Mouse (Mus musculus): ENCODE measurements around the gene Mcemp1. TPM values are rescaled to one million over a fixed set of nuclear protein-coding genes. Genes with fewer than 3 reads are reported as not detected.
A peak's percentile ranks its signal among the peaks of the same experiment; 100 is the strongest.

The Mcemp1 gene
- total RNA-seq, 2 experiments from 2014 or later: 0.32 TPM; not detected in 1

DNA sequence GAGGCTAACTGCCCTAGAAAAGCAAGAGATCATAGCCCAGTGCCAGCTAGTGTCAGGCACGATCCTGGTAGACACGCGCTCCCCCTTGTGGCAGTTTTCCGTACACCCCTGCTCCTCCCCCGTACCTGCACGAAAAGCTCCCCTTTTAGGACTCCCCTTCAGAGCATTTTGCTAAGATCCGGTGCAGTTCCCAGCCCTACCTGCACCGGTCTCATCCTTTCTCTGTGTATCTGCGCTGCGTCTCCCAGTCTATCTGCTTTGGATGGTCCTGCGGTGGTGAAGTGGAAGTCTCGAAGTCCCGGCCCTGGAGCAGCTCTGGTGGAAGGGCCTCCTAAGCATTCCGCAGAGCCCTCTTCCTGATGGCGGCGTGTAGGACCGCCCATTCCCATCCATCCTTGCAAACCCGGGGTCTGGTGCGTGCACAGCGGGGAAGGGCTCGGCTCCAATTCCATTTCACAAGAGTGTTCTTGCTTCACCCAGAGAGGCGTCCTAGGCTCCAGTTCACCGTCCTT is 6.5 kb downstream of the Mcemp1 start, which contains the start of gene Fcor:
Gene Fcor, minus strand, starts transcription at position 383 of the 512 bp plus-strand sequence.
- DNase-seq (ENCODE audit: low spot score in 2 of 2): peak; percentile 83 to 87

DNA sequence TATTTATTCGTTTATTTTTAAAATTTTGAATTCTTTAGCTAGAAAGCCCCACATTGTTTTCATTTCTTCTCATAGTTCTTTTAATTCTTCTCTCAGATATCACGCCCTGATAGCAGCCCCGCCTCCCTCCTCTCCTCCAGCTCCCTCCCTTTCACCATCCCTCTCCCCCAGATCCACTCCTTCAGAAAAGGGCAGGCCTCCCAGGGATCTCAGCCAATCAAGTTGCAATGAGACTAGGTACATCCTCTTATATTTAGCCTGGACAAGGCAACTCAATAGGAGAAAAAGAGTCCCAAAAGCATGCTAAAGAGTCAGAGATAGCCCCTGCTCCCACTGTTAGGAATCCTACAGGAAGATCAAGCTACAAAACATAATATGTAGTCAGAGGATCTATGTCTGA is 9.1 kb downstream of the Mcemp1 start:
- no peak for DNase-seq (ENCODE audit: low spot score in 2 of 2)

DNA sequence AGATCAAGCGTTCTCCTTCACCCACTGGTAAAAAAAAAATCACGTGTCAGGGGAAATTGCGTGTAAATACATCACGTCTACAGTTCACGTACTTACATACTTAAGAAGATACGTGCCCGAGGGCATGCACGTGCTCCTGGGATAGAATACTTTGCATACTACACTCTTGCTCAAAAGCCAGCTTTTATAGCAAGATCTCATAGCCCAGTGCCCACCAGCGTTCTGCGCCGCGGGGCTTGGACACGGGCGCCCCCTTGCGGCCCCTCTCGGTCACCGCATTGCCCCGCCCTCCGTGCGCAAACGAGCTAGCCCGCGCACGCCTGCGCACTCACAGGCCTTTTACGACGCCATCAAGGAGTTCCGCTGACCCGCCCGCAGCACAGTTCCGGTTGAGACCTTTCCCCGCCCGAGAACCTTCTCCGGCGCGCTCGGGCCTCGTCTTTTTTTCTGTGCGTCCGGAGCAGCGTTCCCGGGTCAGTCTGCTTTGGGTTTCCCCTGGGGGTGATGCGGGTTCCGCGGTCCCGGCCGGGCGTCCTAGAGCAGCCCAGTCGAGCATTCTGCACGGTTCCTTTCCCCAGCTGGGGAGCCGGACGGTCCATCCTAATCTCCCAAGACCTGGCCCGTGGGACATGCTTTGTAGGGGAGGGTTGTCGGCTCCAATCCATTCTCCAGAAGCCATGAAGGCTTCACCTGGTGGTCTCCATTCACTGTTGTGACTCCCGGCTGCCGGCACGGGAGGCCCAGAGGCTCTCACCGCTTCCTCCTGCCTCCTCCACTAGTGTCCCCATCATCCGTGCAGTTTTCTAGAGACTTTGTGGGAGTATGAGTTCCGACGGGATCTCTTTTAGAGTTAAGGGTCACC is 10.8 kb downstream of the Mcemp1 start, which contains the start of gene Trappc5:
Gene Trappc5, plus strand, starts transcription at position 169 of the 862 bp plus-strand sequence.
- DNase-seq (ENCODE audit: low spot score in 2 of 2): peak; percentile 95

DNA sequence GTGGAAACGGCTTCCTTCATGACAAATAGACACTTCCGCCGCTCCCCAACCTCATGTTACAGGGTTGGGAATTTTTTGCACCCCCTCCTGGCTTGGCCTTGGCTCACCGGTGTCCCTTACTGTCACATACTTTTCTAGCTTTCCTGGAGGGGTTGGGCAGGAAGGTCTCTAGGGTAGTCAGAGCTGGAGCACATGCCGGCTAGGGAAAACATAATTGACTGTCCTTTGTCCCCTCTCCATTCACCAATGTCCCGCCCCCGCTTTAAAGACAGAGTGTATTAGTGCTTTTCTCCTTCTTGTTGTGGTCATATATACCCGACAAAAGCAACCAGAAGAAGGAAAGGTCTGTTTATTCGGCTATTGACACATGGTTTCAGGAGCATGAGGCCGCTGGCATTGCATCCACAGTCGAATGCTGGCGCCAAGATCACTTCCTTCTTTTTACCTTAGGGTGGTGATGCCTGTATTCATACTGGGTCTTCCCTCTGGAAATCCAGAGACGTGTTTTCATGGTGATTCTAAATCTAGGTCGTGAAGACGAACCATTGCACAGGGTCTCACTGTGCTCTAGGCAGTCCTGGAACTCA is 11.5 kb downstream of the Mcemp1 start:
- peak in 1 of 2 experiments; percentile 14 for DNase-seq (ENCODE audit: low spot score in 2 of 2)

DNA sequence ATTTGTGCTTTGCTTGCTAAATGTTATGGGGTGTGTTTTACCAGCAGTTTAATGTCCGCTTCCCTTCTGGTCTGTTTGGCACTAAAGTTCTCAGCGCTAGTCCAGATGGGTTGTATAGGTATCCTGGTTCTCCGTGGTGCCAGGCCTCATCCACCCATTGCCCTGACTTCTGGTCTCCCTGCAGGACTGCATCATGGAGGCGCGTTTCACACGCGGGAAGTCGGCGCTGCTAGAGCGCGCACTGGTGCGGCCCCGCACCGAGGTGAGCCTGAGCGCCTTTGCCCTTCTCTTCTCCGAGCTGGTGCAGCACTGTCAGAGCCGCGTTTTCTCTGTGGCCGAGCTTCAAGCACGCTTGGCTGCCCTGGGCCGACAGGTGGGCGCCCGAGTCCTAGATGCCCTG is 13.3 kb downstream of the Mcemp1 start:
- no peak for DNase-seq (ENCODE audit: low spot score in 2 of 2)

DNA sequence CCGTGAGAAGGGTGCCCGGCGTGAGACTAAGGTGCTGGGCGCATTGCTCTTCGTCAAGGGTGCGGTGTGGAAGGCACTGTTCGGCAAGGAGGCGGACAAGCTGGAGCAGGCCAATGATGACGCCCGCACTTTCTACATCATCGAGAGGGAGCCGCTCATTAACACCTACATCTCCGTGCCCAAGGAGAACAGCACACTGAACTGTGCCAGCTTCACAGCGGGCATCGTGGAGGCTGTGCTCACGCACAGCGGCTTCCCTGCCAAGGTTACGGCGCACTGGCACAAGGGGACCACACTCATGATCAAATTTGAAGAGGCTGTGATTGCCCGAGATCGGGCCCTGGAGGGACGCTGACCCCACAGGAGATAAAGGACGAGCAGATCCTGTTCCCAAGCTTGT is 13.7 kb downstream of the Mcemp1 start:
- DNase-seq (ENCODE audit: low spot score in 2 of 2): no peak

DNA sequence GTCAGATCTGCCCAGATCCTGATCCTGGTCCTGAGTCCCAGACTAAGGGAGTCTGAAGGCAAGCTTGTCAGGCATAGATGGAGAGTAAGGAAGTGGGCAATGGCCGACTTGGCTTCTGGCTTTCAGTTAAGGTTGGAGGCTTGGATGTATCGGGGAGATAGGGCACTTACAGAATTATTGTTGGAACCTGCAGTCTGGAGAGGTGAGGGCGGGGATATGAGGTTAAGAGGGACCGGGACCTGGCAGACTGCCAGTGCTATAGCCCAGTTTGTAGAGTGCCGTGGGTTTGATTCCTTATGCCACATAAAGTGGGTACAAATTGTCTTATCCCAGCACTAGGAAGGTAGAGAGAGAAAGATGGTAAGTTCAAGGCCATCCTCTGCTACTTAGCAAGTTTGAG is 14.1 kb downstream of the Mcemp1 start:
- no peak for DNase-seq (ENCODE audit: low spot score in 2 of 2)

DNA sequence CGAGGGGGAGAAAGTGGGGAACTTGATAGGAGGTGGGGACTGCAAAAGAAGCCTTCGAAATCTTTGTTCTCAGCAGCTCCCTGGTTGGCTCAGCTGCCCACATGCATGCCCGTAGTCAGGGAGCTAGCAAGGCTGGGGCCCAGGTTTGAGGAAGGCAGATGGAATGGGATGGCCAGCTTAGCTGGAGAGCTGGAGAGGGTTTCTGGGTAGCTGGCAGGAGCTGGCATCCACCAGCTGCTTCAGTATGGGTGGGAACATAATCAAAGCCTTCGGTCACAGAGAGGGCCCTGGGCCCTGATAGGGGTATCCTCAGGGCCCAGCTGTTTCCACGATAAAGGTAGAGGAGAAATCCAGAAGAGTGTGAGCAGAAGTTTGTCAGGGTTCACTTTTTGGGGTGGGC is 16.9 kb downstream of the Mcemp1 start:
- no peak for DNase-seq (ENCODE audit: low spot score in 2 of 2)

DNA sequence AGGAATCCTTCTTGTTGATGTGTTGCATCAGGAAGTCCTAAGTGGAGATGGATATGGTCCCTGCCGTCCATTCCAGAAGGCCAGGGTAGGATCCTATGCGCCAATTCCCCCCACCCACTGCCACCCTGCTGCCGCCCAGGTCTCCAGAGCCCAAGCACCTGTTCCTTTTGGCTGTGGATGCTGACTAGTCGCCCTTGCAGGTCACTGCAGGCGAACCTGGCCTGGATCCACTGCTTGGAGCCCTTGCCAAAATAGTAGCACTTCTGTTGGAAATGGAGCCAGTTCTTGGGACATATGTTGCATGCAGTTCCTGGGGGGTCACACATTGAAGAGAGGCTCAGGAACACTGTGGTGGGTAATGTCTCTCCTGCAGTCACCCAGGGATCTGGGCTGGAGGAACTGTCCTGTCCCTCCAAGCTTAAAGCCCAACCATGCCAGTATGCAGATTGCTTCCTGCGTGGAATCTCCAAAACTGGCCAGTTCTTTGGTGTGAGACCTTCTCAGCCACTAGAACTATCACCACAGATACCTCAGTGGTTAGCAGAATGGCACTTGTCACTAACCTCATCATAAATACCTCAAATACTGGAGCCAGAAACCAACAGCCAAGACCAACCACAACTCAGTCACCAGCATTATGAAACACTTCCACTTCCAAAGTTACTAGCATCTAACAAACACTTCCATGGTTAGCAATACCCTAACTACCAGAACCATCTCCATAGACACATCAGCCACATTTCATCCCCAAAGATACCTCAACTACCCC is 18.0 kb downstream of the Mcemp1 start:
- DNase-seq (ENCODE audit: low spot score in 2 of 2): no peak

DNA sequence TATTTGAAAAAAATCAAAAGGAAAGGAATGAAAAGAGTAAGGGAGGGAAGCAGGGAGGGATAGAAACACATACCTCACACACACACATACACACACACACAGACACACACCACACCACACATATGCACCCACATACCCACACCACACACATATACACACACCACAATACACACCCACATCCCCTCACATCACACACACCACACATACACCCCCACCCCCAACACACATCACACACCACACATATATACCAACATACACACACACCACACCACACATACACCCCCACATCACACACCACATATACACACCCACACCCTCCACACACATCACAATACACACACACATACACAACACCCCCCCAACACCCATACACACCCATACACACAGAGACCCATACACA is 19.0 kb downstream of the Mcemp1 start:
- no peak for DNase-seq (ENCODE audit: low spot score in 2 of 2)

DNA sequence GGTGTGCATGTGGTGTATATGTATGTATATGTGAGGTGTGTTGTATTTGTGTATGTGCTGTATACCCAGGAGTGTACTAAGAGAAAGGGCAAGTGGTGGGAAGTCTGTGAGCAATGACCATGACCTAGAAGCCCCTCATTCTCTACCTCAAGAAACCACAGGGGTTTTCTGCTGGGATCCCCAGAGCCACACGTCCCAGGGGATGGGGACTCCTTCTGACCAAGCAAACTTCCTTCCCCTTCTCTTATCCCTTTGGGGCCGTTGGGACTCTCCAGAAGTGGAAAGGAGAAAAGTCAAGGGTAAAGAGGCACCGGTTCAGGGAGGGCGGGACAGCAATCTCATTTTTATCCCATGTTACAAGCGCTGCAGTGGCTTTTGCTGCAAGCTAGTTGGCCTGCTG is 19.9 kb downstream of the Mcemp1 start:
- no peak for DNase-seq (ENCODE audit: low spot score in 2 of 2)

DNA sequence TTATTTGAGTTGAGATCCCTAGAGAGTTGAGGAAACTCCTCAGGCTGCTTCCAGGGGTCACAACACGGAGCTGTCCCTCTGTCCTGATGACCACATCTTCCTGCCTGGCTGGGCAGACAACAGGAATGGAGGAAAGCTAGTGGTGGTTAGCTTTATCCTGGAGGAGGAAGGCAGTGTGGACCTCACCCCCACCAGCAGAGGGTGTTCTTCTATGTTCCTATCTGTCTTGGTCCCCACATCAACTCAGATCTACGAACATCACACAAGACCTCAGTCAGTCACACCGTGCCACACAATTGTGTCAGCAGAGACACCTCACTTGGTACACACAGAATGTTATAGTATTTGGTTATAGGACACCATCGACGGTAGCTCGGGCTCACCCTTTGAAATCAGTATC is 22.0 kb downstream of the Mcemp1 start:
- DNase-seq (ENCODE audit: low spot score in 2 of 2): no peak

DNA sequence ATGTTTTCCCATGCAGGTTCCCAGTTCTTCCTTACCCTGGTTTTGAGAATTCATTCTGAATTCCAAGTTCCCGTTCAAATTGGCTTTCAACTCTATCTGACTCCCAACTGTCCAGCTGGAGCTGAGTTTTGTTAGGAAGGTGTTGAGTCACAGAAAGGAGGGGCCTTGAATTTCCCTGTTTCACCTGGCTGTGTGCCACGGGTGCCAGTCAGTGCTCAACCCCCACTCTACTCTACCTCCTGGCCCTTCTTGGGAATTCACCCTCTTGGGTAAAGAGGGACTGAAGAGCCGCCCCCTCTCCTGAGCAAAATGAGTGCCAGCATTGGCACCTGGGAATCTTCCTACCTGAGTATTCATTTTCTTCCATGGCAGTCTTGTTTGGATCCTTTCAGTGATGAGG is 25.2 kb downstream of the Mcemp1 start:
- no peak for DNase-seq (ENCODE audit: low spot score in 2 of 2)

DNA sequence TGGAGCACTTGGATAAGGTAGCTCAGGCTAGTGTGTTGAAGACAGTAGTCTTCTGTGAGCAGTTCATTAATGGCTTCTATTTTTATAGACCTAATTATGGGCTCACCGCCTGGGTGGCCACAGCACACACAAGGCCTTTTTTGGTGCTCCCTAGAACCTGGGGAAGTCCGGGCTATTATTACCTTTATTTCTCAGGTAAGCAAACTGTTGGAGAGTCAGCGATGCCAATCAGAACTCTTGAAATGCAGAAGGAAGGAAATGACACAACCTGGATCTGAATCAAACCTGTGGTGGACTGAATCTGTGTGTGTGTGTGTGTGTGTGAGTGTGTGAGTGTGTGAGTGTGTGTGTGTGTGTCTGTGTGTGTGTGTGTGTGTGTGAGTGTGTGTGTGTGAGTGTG is 28.6 kb downstream of the Mcemp1 start, which contains the start of gene Fcer2a:
Gene Fcer2a, minus strand, starts transcription at position 55 of the 400 bp plus-strand sequence.
- no peak for DNase-seq (ENCODE audit: low spot score in 2 of 2)

DNA sequence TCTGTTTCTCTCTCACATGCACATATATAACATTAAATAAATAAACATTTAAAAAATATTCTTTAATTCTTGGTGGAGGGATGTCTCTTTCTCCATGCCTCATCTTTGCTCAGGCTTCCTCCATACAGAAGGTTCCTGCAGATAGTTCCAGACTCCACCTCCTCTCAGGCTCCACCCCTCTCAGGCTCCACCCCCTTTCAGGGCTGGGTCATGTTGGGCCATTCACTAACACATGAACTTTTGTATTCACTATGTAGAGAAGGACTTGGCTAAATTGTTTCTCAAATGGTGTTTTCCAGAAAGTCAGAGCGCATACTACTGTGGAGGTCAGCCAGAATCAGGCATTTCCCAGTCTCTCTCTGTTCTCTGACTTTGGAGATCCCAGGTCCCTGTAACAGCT is 35.9 kb downstream of the Mcemp1 start:
- DNase-seq (ENCODE audit: low spot score in 2 of 2): no peak

DNA sequence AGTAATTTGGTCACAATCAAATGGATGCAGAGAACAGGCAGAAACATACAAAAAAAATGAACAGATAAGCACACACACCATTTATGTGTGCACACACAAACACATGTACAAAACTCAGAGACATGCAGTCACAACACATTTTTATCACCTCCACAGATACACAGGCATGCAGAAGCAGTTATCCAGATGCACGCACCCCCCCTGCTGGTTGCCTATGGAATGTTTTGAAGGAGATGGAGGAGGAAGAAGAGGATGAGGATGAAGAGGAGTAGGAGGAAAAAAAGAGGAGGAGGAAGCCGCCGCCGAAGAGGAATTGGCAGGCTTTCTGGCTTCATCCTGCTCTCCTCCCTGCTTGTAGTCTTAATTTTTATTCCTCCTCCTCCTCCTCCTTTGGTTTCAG is 40.2 kb downstream of the Mcemp1 start:
- no peak for DNase-seq (ENCODE audit: low spot score in 2 of 2)

DNA sequence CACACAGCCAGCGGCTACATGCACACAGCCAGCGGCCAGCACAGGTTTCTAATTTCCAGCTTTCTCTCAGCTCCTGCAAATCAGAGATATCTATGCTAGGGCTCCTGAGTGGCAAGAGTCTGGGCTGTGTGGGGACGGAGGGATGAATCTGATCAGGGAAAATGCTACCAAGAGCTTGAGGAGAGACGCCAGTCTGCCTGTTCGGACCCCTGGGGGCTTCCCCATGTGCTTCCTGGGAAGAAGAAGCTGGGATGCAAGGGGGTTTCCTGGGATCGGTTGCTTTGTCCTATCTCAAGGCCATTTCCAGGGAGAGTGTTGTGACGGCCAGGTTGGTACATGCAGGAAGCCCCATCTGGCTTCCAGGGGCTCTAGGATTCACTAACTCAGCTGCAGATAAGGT is 42.1 kb downstream of the Mcemp1 start:
- DNase-seq (ENCODE audit: low spot score in 2 of 2): no peak

DNA sequence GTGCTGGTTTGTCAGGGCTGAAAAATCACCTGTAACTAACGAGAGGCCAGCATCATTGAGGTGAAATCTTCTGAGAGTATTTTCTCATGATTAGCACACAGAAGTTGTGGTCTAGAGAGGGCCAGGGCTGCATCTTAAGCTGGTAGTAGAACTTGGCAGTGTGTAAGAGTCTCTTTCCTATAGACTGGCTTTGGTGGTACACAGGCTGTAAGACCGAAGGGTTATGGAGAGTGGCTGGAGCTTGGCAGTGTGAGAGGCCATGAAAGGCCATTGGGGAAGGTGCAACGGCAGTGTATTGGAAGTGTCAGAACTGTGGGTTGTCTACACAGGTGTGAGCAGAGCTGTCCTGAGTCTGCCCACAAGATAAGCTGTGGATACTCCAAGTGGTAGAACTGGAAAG is 44.8 kb downstream of the Mcemp1 start:
- DNase-seq (ENCODE audit: low spot score in 2 of 2): no peak

DNA sequence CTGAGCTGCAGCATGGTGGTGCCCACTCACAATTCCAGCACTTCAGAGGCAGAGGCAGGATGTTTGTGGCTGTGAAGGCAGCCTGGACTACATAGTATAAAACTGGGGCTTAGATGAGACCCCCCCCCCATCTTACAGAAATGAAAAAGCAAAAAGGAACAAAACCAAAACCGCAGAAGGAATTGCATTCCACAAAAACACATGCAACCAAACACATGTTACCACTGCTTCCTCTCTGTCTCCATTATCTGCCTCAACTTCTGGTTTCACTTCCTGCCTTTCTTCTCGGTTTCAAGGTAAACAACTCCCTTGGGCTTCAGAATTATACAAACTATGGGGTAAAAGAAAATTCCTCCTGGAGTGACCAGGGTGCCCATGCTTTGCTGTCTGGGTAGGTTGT is 46.1 kb downstream of the Mcemp1 start:
- no peak for DNase-seq (ENCODE audit: low spot score in 2 of 2)

DNA sequence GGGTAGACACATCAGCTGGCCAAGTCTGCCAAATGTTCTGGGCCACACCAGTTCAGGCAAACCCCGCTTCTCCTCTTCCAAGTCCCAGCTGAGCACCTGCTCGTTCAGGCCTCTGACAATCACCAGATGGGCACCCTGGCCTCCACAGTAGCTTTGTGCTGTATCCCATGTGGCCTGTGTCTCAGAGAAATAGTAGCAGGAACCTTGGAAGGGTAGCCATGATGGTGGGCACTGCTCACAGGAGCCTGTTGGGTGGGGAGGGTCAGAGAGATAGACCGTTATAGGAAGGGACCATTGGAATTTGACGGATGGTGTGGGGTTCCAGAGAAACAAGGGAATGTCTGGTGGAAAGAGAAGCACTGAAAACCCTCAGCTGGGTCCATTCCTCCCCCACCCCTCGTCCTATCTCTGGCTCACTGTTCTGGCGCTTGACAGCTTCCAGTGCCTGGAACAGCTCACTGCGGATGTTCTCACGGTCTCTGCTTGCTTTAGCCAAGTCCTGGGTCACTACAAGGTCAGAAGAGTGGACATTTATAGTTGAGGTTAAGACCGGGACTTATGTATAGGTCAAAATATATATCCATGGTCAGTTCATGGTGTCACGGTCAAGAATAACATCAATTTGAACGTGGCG is 51.9 kb downstream of the Mcemp1 start:
- DNase-seq (ENCODE audit: low spot score in 2 of 2): no peak

DNA sequence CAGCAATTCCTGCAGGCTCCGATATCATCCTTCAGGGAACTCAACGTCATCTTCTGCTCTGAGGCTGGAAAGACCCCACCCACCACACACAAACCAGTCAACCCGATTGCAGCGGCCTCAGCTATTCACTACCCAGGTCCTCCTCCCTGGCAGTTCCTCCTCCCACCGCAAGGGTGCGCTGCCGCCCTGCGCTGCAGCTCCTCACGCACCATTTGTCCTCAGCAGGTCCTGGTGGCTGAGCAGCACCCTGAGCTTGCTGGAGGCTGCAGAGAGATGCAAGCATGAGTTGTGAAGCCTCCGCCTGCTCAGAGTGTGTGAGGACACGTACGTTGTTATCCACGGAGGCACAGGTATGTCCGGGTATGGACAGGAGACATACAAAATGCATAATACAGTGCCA is 53.0 kb downstream of the Mcemp1 start:
- peak; percentile 68 to 71 for DNase-seq (ENCODE audit: low spot score in 2 of 2)

All from adrenal gland, adult 18-20 months (tissue).